Mouse (Mus musculus): ENCODE measurements at regions not wholly inside any gene's neighbourhood (a gene's known extent, or its start where the extent isn't known, plus 50 kb on each side); places are given as distances from the start of the nearest gene placed in this dataset.

- DNase-seq (ENCODE audit: low spot score in 2 of 2), result no peak
Observed at GRCm38 (mm10) chr8:127753793-127754565, 604.4 kb upstream of the Nrp1 start.

DNA sequence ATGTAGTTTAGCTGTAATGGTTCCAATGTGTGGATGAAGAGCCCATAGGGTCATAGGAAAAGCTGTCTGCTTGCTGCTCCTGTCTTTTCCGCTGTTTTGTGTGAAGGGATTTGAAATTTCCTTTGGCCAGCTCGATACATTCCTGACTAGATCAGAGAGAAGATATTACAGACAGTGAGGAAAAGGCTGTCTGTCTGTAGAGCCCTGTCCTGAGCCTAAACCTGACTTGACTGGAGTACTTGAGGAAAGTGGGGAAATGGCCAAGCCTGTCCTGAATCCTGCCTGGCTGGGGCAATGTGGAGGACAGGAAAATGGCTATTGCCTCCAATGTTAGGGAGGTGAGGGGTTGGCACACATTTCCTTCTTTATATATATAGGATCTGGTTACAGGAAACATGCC, 601.0 kb upstream of the Nrp1 start:
- DNase-seq (ENCODE audit: low spot score in 2 of 2), result no peak

DNA sequence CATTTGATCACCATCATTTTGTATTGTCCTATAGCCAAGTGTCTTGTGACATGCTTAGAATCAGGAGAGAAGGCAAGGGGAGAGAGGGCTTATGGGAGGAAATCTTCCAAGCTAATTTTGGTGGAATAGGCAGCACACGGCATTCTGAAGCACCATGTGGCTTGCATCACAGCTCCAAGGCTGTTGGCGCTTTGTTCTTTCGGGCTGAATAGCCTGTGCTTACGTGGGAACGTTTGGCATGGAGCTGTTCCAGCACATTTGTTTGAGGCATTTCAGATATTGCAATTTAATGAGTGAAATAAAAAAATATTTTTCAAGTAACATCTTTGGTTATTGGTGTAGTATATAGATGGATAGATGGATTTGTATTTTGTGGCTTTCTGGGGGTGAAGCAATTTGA, 598.5 kb upstream of the Nrp1 start:
- no peak for DNase-seq (ENCODE audit: low spot score in 2 of 2)

DNA sequence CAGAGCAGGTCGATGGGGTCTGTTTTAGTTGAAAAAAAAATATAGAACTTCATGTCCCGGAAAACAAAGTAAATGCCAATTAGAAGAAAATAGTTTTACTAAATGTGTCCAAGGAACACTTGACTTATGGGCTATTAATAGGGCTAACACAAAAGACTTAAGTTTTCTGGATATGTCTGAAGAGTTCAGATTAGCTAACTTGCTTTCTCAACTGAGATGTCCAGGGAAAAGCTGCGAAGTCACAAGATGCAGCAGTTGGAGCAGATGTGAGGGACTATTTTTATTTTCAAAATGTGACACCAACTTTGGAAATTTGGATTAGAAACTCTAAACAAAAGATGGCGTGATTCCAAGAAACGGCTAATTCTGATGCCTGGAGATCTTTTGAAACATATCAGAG, 593.2 kb upstream of the Nrp1 start:
- DNase-seq (ENCODE audit: low spot score in 2 of 2), result no peak

- no peak for DNase-seq (ENCODE audit: low spot score in 2 of 2)
Observed at GRCm38 (mm10) chr8:127768311-127768710, 590.1 kb upstream of the Nrp1 start.

DNA sequence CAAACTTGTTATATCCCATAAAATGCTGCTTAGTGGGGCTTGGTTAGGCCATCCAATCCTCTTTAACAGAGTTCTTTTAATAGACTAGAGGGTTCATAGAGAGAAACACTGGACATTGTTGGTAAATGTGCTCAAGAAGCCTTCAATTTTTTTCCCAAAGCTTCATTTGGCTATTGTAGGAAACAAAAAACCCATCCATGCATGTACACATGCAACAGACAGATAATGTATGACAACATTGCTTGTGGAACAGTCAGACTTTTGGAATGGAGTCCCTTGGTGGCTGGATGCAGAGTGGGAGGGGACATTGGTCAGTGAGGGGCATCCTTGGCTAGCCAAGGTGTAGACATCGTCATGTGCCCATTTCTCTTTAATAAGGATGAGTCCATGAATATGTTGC, 588.8 kb upstream of the Nrp1 start:
- DNase-seq (ENCODE audit: low spot score in 2 of 2), result no peak

DNA sequence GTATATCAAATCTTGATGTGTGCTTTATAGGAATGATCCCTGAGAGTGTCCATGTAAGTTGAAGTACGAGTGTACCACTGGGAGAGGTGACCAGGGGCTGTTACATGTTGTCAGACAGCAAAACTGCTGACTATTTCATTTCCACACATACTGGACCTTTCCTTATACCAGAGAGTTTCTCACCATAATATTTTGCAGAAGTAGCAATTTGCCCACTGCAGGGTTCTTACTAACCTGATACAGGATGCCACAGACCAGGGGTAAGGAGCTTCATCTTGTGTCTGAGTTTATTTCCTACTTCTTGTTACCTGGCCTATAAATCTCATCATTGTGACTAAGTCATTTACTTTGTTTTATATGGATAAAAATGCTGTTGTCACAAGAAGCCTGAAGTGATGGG, 586.6 kb upstream of the Nrp1 start:
- no peak for DNase-seq (ENCODE audit: low spot score in 2 of 2)

- DNase-seq (ENCODE audit: low spot score in 2 of 2), result no peak
Observed at GRCm38 (mm10) chr8:127772415-127772814, 586.0 kb upstream of the Nrp1 start.

- DNase-seq (ENCODE audit: low spot score in 2 of 2), result no peak
Observed at GRCm38 (mm10) chr8:127772917-127773316, 585.5 kb upstream of the Nrp1 start.

- no peak for DNase-seq (ENCODE audit: low spot score in 2 of 2)
Observed at GRCm38 (mm10) chr8:127774642-127775041, 583.8 kb upstream of the Nrp1 start.

DNA sequence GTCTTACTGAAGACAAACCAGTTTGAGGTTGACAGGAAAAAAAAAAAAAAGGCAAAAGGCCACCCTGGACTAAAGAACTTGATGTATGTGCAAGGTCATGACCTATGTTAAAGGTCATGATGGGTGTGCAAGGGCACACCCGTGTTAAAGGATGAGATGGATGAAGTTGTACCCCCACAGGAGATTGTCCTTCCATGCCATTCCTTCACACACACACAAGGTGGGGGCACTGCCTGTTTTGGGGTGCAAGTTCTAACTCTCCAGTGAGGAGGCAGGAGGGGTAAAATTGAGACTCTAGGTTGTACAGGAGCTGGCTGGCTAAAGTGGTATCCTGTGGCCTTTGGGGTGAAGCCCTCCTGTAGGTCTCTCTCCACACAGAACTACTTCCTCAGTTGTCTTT, 583.2 kb upstream of the Nrp1 start:
- DNase-seq (ENCODE audit: low spot score in 2 of 2), result no peak

GRCm38 (mm10) chr8:127775747-127776146, 582.7 kb upstream of the Nrp1 start:
- no peak for DNase-seq (ENCODE audit: low spot score in 2 of 2)

GRCm38 (mm10) chr8:127778352-127779020, 579.9 kb upstream of the Nrp1 start:
- no peak for DNase-seq (ENCODE audit: low spot score in 2 of 2)

DNA sequence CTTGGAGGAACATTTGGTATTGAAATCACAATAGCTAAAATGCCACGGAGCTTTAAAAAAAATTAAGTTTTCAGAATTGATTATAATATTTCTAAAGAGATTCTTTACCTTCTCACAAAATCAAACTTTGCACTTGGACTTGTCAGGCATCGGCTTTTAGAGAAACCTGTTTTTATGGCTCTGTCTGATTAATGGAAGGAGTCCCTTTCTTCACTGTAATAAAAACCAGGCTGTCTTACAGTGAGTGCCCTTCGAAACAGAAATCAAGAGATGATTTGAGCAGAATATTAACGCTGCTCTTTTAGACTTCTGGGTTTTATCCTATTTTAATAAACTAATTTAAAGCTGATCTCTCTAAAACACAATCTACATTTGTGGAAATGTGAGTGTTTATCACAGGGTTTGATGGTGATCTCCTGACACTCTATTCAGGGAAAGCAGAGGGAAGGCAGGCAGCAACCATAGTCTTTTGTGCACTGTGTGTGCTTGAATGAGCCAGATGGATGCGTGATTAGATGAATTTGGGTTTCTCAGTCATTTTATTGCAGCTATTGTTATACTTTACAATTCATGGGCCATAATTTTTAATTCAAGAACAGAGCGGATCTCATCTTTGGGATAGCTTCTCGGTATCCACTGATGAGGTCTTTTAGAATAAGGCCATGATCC, 579.2 kb upstream of the Nrp1 start:
- DNase-seq (ENCODE audit: low spot score in 2 of 2), result no peak

DNA sequence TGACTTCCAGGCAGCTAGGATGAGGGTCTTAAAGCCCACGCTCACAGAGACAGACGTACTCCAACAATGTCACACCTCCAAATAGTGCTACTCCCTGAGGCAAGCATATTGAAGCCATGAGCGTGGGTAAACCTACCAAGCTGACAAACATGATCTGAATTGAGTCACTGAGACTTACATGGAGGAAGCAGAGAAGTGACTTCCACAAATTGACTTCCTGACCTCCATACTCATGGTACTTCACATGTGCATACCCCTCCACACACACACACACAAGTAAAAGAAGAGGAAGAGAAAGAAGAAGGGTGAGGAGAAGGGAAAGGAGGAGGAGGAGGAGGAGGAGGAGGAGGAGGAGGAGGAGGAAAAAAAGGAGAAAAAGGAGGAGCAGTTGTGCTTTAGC, 577.8 kb upstream of the Nrp1 start:
- no peak for DNase-seq (ENCODE audit: low spot score in 2 of 2)

- DNase-seq (ENCODE audit: low spot score in 2 of 2), result no peak
Observed at GRCm38 (mm10) chr8:127781011-127781410, 577.4 kb upstream of the Nrp1 start.

- no peak for DNase-seq (ENCODE audit: low spot score in 2 of 2)
Observed at GRCm38 (mm10) chr8:127792611-127793010, 565.8 kb upstream of the Nrp1 start.

GRCm38 (mm10) chr8:127799849-127800471, 558.4 kb upstream of the Nrp1 start:
- no peak for DNase-seq (ENCODE audit: low spot score in 2 of 2)

DNA sequence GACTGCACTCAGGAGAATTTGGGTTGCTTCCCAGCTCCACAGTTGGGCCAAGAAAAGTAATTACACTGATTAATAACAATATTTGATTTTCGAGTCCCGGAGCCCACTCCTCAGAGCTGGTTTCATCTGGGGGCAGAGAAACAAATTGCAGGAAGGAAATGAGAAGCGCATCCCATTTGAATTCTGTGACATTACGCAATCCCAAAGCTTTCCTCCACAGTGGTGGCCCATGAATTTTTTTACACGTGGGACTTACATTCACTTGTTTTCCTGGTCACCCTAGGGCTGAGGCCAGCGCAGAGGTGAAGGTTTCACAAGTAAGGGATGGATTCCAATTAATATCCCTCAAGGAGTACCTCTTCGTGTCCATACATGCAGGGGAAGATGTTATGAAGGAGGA, 556.3 kb upstream of the Nrp1 start:
- no peak for DNase-seq (ENCODE audit: low spot score in 2 of 2)

DNA sequence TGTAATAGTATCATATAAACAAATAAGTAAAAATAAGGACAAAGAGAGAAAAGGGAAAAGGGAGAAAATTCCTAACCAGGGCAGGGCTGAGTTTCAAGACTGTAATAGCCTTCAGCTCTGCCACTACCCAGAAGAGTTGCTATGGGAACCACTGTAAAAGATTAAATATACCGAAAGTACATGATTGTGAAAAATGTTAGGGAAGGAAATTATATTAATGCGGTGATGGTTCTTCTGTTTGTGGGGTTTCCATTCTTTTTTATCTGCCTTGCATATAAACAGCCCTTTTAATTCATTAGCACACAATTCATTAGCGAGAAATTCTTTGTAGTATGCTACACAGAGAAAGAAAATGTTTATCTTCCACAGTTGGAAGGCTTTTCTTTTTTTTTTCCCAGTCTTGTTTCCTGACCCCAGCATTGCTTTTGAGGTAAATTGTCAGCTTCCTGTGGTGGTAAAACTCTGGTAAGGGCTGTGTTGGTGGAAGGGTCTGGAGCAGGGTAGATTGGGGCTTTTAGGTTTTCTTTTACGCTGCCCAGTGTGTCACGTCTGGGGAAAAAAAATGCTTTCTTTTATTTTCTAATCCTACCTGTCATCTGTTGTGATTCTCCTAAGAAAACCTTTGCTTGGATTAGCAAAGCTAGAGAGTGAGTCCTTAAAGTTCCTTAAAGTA, 555.6 kb upstream of the Nrp1 start:
- no peak for DNase-seq (ENCODE audit: low spot score in 2 of 2)

GRCm38 (mm10) chr8:127809203-127810155, 548.9 kb upstream of the Nrp1 start:
- no peak for DNase-seq (ENCODE audit: low spot score in 2 of 2)
